Mouse (Mus musculus) midbrain, embryonic 14.5 days (tissue): ENCODE results near the gene Erfe. TPM values are rescaled to one million over a fixed set of nuclear protein-coding genes. Genes with fewer than 3 reads are reported as not detected.

ENCODE experiments used
- ATAC-seq: fragments of 200-750 bp; cut with Nextera tagmentation; 2 replicates; pipeline ENCODE4 v1.8.0; 2017; ENCODE audit warnings: moderate number of reproducible peaks, moderate library complexity; ENCODE audit not compliant: low FRiP score, low TSS enrichment
- DNase-seq: peaks from one replicate; pipeline ENCODE4 v3.0.0-alpha.2; 2015
- H3K27ac ChIP-seq: fragments of 300-500 bp; sonication (generic); replicated peaks from 2 replicates; pipeline ENCODE4 v1.5.1; 2014; ENCODE audit warnings: mild to moderate bottlenecking, low read depth, low read length, moderate library complexity
- H3K27me3 ChIP-seq: fragments of 300-500 bp; sonication (generic); 2 replicates; pipeline ENCODE4 v1.6.1; 2014; ENCODE audit warnings: low read length, control low read depth, mixed read lengths; ENCODE audit not compliant: control insufficient read depth, insufficient read depth
- H3K36me3 ChIP-seq: fragments of 300-500 bp; sonication (generic); 2 replicates; pipeline ENCODE4 v1.6.1; 2014; ENCODE audit warnings: low read length, control low read depth; ENCODE audit not compliant: control insufficient read depth, insufficient read depth
- H3K4me1 ChIP-seq: fragments of 300-500 bp; sonication (generic); 2 replicates; pipeline ENCODE4 v1.6.1; 2014; ENCODE audit warnings: mild to moderate bottlenecking, antibody characterized with exemption, low read length, control low read depth; ENCODE audit not compliant: control insufficient read depth, insufficient read depth
- H3K4me2 ChIP-seq: fragments of 300-500 bp; sonication (generic); 2 replicates; pipeline ENCODE4 v1.6.1; 2014; ENCODE audit warnings: mild to moderate bottlenecking, low read length, moderate library complexity
- H3K4me3 ChIP-seq: fragments of 300-500 bp; sonication (generic); replicated peaks from 2 replicates; pipeline ENCODE4 v1.5.1; 2014; ENCODE audit warnings: low read depth, low read length
- H3K9ac ChIP-seq: fragments of 300-500 bp; sonication (generic); replicated peaks from 2 replicates; pipeline ENCODE4 v1.6.1; 2014; ENCODE audit warnings: mild to moderate bottlenecking, low read length, moderate library complexity
- H3K9me3 ChIP-seq: fragments of 300-500 bp; sonication (generic); 2 replicates; pipeline ENCODE4 v1.6.1; 2016; ENCODE audit warnings: low read length, control low read depth, mixed read lengths; ENCODE audit not compliant: control insufficient read depth
- WGBS: fragments of 180-500 bp; shearing (Covaris S2); extraction: QIAGEN DNeasy Blood & Tissue Kit; methylation state at CpG from one replicate; pipeline ENCODE4 v1.1.7; 2014; 5-methylcytosine and 5-hydroxymethylcytosine counted together
- polyA plus RNA-seq: library from polyadenylated mRNA; unstranded; fragments of >200 nt; fragmentation: Nextera tagmentation; extraction: Ambion mirVana; gene quantifications from 2 replicates; pipeline ENCODE4 v1.2.1, GENCODE M21; 2014

The Erfe gene
- polyA plus RNA-seq, 1 experiment from 2014 or later: 0.17 TPM

GRCm38 (mm10) chr1:91364822-91365644, 1.2 kb upstream of the Erfe start:
- Histone ChIP-seq H3K27ac (no peak overlapping the region), H3K4me3 (no peak overlapping the region), H3K36me3 (peaks cover 3% of the 10 kb centered on the region), H3K9me3 (no peaks in the 10 kb centered on the region), H3K27me3 (peaks cover 11% of the 10 kb centered on the region; the same call in 1 of the 2 replicates), H3K9ac (no peak overlapping the region), H3K4me2 (no peak overlapping the region), H3K4me1 (peaks cover 4% of the 10 kb centered on the region; the same call in 1 of the 2 replicates)
- DNase-seq (no peak), ATAC-seq (no peak)
- 94% methylated on average over 16 of the region's 16 CpGs for WGBS

GRCm38 (mm10) chr1:91365816-91366214, 415 bp upstream of the Erfe start:
- Histone ChIP-seq H3K9ac (no peak overlapping the region; the same call in 1 of the 2 replicates), H3K27me3 (peaks cover 11% of the 10 kb centered on the region; the same call in 1 of the 2 replicates), H3K4me1 (peaks cover 4% of the 10 kb centered on the region; the same call in 1 of the 2 replicates), H3K36me3 (peaks cover 10% of the 10 kb centered on the region), H3K4me2 (peak overlapping the region; percentile 64), H3K4me3 (peak overlapping the region; percentile 39; the same call in 1 of the 2 replicates), H3K27ac (no peak overlapping the region), H3K9me3 (no peaks in the 10 kb centered on the region)
- DNase-seq: no peak
- ATAC-seq: no peak
- WGBS: 29% methylated on average over 8 of the region's 8 CpGs

- 98% methylated on average over 3 of the region's 3 CpGs for WGBS
- H3K27ac ChIP-seq: no peak overlapping the region
- no peaks in the 10 kb centered on the region for H3K9me3 ChIP-seq
- ATAC-seq (no peak), DNase-seq (no peak)
- no peak overlapping the region for H3K9ac ChIP-seq
- H3K27me3 ChIP-seq: peaks cover 11% of the 10 kb centered on the region; the same call in 1 of the 2 replicates
- H3K36me3 ChIP-seq: peaks cover 24% of the 10 kb centered on the region
- peaks cover 4% of the 10 kb centered on the region; the same call in 1 of the 2 replicates for H3K4me1 ChIP-seq
- H3K4me2 ChIP-seq: no peak overlapping the region
- no peak overlapping the region for H3K4me3 ChIP-seq
Measured at GRCm38 (mm10) chr1:91367295-91367694, 1.1 kb downstream of the Erfe start.

- H3K4me3 ChIP-seq: no peak overlapping the region
- peaks cover 4% of the 10 kb centered on the region; the same call in 1 of the 2 replicates for H3K4me1 ChIP-seq
- ATAC-seq (no peak), DNase-seq (no peak)
- peaks cover 11% of the 10 kb centered on the region; the same call in 1 of the 2 replicates for H3K27me3 ChIP-seq
- no peak overlapping the region for H3K9ac ChIP-seq
- H3K36me3 ChIP-seq: peaks cover 45% of the 10 kb centered on the region
- 70% methylated on average over 4 of the region's 4 CpGs for WGBS
- no peaks in the 10 kb centered on the region for H3K9me3 ChIP-seq
- H3K4me2 ChIP-seq: no peak overlapping the region
- no peak overlapping the region for H3K27ac ChIP-seq
Measured at GRCm38 (mm10) chr1:91369408-91369807, 3.2 kb downstream of the Erfe start.

- Histone ChIP-seq H3K9me3 (no peaks in the 10 kb centered on the region), H3K4me2 (no peak overlapping the region), H3K27ac (no peak overlapping the region), H3K4me3 (no peak overlapping the region), H3K36me3 (peaks cover 52% of the 10 kb centered on the region), H3K27me3 (peaks cover 11% of the 10 kb centered on the region; the same call in 1 of the 2 replicates), H3K9ac (no peak overlapping the region), H3K4me1 (peaks cover 4% of the 10 kb centered on the region; the same call in 1 of the 2 replicates)
- WGBS: 91% methylated on average over 23 of the region's 23 CpGs
- DNase-seq: no peak
- ATAC-seq: no peak
Measured at GRCm38 (mm10) chr1:91370055-91370454, 3.8 kb downstream of the Erfe start.

GRCm38 (mm10) chr1:91373414-91373835, 7.2 kb downstream of the Erfe start:
- H3K27me3 ChIP-seq: no peaks in the 10 kb centered on the region

GRCm38 (mm10) chr1:91380453-91381090, 14.3 kb downstream of the Erfe start:
- ATAC-seq (no peak; the same call in 1 of the 2 replicates), DNase-seq (peak; percentile 91)
- WGBS: 62% methylated on average over 7 of the region's 7 CpGs
- H3K27ac ChIP-seq: no peak overlapping the region
- peaks cover 94% of the 10 kb centered on the region for H3K36me3 ChIP-seq
- no peak overlapping the region for H3K4me3 ChIP-seq
- H3K4me1 ChIP-seq: no peaks in the 10 kb centered on the region
- no peak overlapping the region for H3K4me2 ChIP-seq
- H3K9ac ChIP-seq: no peak overlapping the region
- H3K9me3 ChIP-seq: no peaks in the 10 kb centered on the region
- H3K27me3 ChIP-seq: no peaks in the 10 kb centered on the region

More at GRCm38 (mm10) chr1:91373414-91373835, 7.2 kb downstream of the Erfe start:
- peaks cover 85% of the 10 kb centered on the region for H3K36me3 ChIP-seq
- H3K9me3 ChIP-seq: no peaks in the 10 kb centered on the region
- H3K9ac ChIP-seq: no peak overlapping the region
- DNase-seq (no peak), ATAC-seq (no peak)
- H3K27ac ChIP-seq: no peak overlapping the region
- H3K4me1 ChIP-seq: no peaks in the 10 kb centered on the region
- no peak overlapping the region for H3K4me3 ChIP-seq
- 92% methylated on average over 6 of the region's 6 CpGs for WGBS
- no peak overlapping the region for H3K4me2 ChIP-seq

GRCm38 (mm10) chr1:91381091-91381471, 14.9 kb downstream of the Erfe start:
- Histone ChIP-seq H3K4me3 (no peak overlapping the region), H3K9me3 (no peaks in the 10 kb centered on the region), H3K27ac (no peak overlapping the region), H3K4me2 (no peak overlapping the region), H3K27me3 (no peaks in the 10 kb centered on the region), H3K9ac (no peak overlapping the region), H3K4me1 (no peaks in the 10 kb centered on the region), H3K36me3 (peaks cover 93% of the 10 kb centered on the region)
- DNase-seq: no peak
- no peak for ATAC-seq
- WGBS: 96% methylated on average over 4 of the region's 4 CpGs
